ENCODE assay signal across 22 mouse cellular contexts in the genomic region with DNA sequence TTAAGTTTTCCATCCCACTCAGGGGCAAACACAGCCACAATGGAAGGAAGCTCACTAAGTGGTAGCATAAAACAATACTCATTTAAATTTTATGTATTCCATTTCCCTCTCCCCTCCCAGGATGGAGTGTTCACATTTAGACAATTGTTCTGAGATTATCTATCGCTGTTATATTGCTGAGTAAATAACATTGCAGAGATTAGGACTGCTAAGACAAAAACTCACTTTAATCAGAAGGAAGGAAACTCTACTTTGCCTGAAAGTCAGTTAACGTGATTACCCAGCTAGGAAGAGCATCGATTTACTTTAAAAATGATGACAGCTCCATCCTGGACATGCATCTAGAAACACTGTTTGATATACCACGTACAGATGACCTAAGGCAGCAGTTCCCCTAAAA. TPM values are rescaled to one million over a fixed set of nuclear protein-coding genes. Genes with fewer than 3 reads are reported as not detected.
A peak's percentile ranks its signal among the peaks of the same experiment; 100 is the strongest.
DNase-seq lines count a peak whose midpoint lies in the region; ATAC-seq and TF ChIP-seq lines count a peak whose summit lies in the region.
"Had no signal": no experiment of that assay in that cellular context is flagged by ENCODE, and none has a peak within 500 bp of the region (broad histone marks: within the 10 kb centered on the region; RNA-seq: fewer than 3 reads in every experiment).

No protein-coding gene starts in this region.

- DNase-seq in liver, adult 2 months (ENCODE audit: extremely low read depth, low read depth, low spot score): peak; percentile 17
- DNase-seq in liver: no peak
- DNase-seq in liver, postnatal 0 days: no peak
- DNase-seq: adrenal gland, adult 2 months; adrenal gland, postnatal 10 days; adrenal gland, postnatal 25 days; cerebellum, adult 11 months; cerebellum, adult 18-20 months; cerebellum, adult 8-10 months; cerebellum, adult 9-11 months; cerebellum, postnatal 14 days; cerebellum, postnatal 36 days; embryo, embryonic 11 days had no signal

- no peak overlapping the region for H3K9ac ChIP-seq in liver, adult 2 months (ENCODE audit: low read depth, low read length)
- H3K9ac ChIP-seq in liver, postnatal 0 days (replicated peaks): no peak overlapping the region
- no peak overlapping the region for H3K9ac ChIP-seq in liver, embryonic 12.5 days
- H3K9ac ChIP-seq: embryonic facial prominence, embryonic 13.5 days; embryonic facial prominence, embryonic 15.5 days; forebrain, embryonic 12.5 days had no signal

- no peak for TF ChIP-seq CTCF in liver, adult 2 months (IDR thresholded peaks at IDR 0.05; ENCODE audit: low read depth, low read length)
- no peak for TF ChIP-seq CTCF in liver, postnatal 0 days (IDR thresholded peaks at IDR 0.05; ENCODE audit: low read depth)

- no peak overlapping the region for H3K4me3 ChIP-seq in liver, adult 2 months (ENCODE audit: insufficient read depth, low read depth, low read length)
- H3K4me3 ChIP-seq in liver, postnatal 0 days (ENCODE audit: low read depth, low read length): no peak overlapping the region
- H3K4me3 ChIP-seq in liver, embryonic 12.5 days: no peak overlapping the region
- H3K4me3 ChIP-seq: embryonic facial prominence, embryonic 13.5 days; embryonic facial prominence, embryonic 15.5 days; erythroblast, embryonic 14.5 days; forebrain, embryonic 10.5 days; forebrain, embryonic 12.5 days had no signal

- ATAC-seq in liver, postnatal 0 days: no peak
- no peak for ATAC-seq in liver, embryonic 12.5 days
- ATAC-seq: forebrain, embryonic 14.5 days; forebrain, embryonic 16.5 days had no signal

- no peak overlapping the region for H3K4me2 ChIP-seq in liver, postnatal 0 days (ENCODE audit: low read depth, low read length)
- H3K4me2 ChIP-seq in liver, embryonic 12.5 days: no peak overlapping the region
- H3K4me2 ChIP-seq: embryonic facial prominence, embryonic 13.5 days; embryonic facial prominence, embryonic 15.5 days; forebrain, embryonic 12.5 days had no signal

- WGBS in liver, adult 2 months: 82% methylated on average over 4 of the region's 4 CpGs
- WGBS in liver, postnatal 0 days (ENCODE audit: insufficient replicate concordance): 52% methylated on average over 4 of the region's 4 CpGs
- 68% methylated on average over 4 of the region's 4 CpGs for WGBS in liver, embryonic 12.5 days (ENCODE audit: insufficient replicate concordance)

- no peaks in the 10 kb centered on the region for H3K36me3 ChIP-seq in liver, adult 2 months (ENCODE audit: control insufficient read depth, insufficient read depth, low read length)
- no peaks in the 10 kb centered on the region for H3K36me3 ChIP-seq in liver, postnatal 0 days (replicated peaks; ENCODE audit: insufficient read depth, low read length)
- no peaks in the 10 kb centered on the region for H3K36me3 ChIP-seq in liver, embryonic 12.5 days
- H3K36me3 ChIP-seq: embryonic facial prominence, embryonic 13.5 days; embryonic facial prominence, embryonic 15.5 days; forebrain, embryonic 10.5 days; forebrain, embryonic 12.5 days had no signal

- H3K9me3 ChIP-seq in liver, postnatal 0 days (ENCODE audit: low read length): no peaks in the 10 kb centered on the region
- no peaks in the 10 kb centered on the region for H3K9me3 ChIP-seq in liver, embryonic 12.5 days (replicated peaks)
- H3K9me3 ChIP-seq: embryonic facial prominence, embryonic 13.5 days; embryonic facial prominence, embryonic 15.5 days; forebrain, embryonic 10.5 days; forebrain, embryonic 12.5 days had no signal

- no peak overlapping the region for H3K27ac ChIP-seq in liver, adult 2 months (replicated peaks; ENCODE audit: insufficient read depth, low read depth, low read length)
- H3K27ac ChIP-seq in liver, postnatal 0 days (ENCODE audit: low read depth): no peak overlapping the region
- H3K27ac ChIP-seq in liver, embryonic 12.5 days: no peak overlapping the region
- H3K27ac ChIP-seq: embryonic facial prominence, embryonic 13.5 days; embryonic facial prominence, embryonic 15.5 days; forebrain, embryonic 10.5 days; forebrain, embryonic 12.5 days had no signal

- no peaks in the 10 kb centered on the region for H3K79me2 ChIP-seq in liver, adult 2 months (ENCODE audit: control insufficient read depth, insufficient read depth, low read length)

- peak; percentile 49; the same call in 1 of the 2 replicates for TF ChIP-seq EP300 in liver, postnatal 0 days (IDR thresholded peaks at IDR 0.05; ENCODE audit: low read depth)

- H3K27me3 ChIP-seq in liver, adult 2 months (ENCODE audit: control insufficient read depth, insufficient read depth, low read length): no peaks in the 10 kb centered on the region
- H3K27me3 ChIP-seq in liver, postnatal 0 days (ENCODE audit: insufficient read depth, low read length): no peaks in the 10 kb centered on the region
- H3K27me3 ChIP-seq in liver, embryonic 12.5 days (replicated peaks): no peaks in the 10 kb centered on the region
- H3K27me3 ChIP-seq: embryonic facial prominence, embryonic 13.5 days; embryonic facial prominence, embryonic 15.5 days; forebrain, embryonic 12.5 days had no signal

- TF ChIP-seq POLR2A in liver, adult 2 months (IDR thresholded peaks at IDR 0.05; ENCODE audit: extremely low read depth, insufficient read depth, low read length): no peak

- no peaks in the 10 kb centered on the region for H3K4me1 ChIP-seq in liver, adult 2 months (ENCODE audit: control insufficient read depth, insufficient read depth, low read length)
- no peaks in the 10 kb centered on the region for H3K4me1 ChIP-seq in liver, postnatal 0 days (ENCODE audit: insufficient read depth)
- no peaks in the 10 kb centered on the region for H3K4me1 ChIP-seq in liver, embryonic 12.5 days
- H3K4me1 ChIP-seq: embryonic facial prominence, embryonic 13.5 days; embryonic facial prominence, embryonic 15.5 days; forebrain, embryonic 12.5 days had no signal

RNA-seq across cellular contexts. Expression of a gene that starts 51.1 kb away (rescaled TPM):
- 7.9 and 8.9 TPM in 2 replicates for total RNA-seq in liver, adult 2 months (2014; rRNA removed)
- polyA plus RNA-seq in liver, adult 2 months (2012; rRNA removed): 4.2 and 8.1 TPM in 2 replicates
- polyA plus RNA-seq in liver, postnatal 0 days (2015; fragmentation: Nextera tagmentation; extraction: Ambion mirVana): 9.1 and 10.8 TPM in 2 replicates
- polyA plus RNA-seq in liver, embryonic 12.5 days (2016; fragmentation: Nextera tagmentation; extraction: Ambion mirVana): 17.1 and 19.9 TPM in 2 replicates
- total RNA-seq: MEL had no signal
- polyA plus RNA-seq: erythroblast, embryonic 14.5 days had no signal
